Mouse (Mus musculus): ENCODE measurements around the gene Hivep3. TPM values are rescaled to one million over a fixed set of nuclear protein-coding genes. Genes with fewer than 3 reads are reported as not detected.

Gene Hivep3
- total and polyA plus RNA-seq, 3 experiments = not detected

DNA sequence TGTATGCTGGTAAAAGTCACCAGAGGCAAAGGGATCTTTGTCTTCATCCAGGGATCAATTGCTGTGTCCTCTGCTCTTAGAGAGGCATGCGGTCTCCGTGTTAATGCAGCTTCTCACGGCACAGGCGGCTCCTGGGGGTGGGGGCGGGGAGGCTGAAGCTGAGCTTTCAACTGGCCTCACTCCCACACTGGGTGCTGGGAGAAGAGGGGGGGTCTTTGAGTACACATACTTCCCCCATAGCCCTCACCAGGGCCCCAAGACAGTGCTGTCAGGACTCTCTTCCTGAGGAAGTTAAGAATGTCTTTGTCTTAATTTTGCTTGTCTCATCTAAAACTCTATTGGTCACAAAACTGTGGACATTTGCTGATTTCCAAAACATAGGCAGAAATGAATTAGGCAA, 149.2 kb downstream of the Hivep3 start:
- DNase-seq (ENCODE audit: low read depth, low spot score) = no peak
- H3K9me3 ChIP-seq (replicated peaks; ENCODE audit: insufficient read depth, low read length) = no peaks in the 10 kb centered on the region
- H3K27me3 ChIP-seq (ENCODE audit: control insufficient read depth in 1 of 2, insufficient read depth in 2 of 2, low read length in 2 of 2) = no peaks in the 10 kb centered on the region; a peak in 1 of 4 replicates
- no peak overlapping the region for H3K9ac ChIP-seq (ENCODE audit: control insufficient read depth, low read depth, low read length, poor library complexity, severe bottlenecking)
- no peaks in the 10 kb centered on the region for H3K79me2 ChIP-seq (ENCODE audit: control insufficient read depth, insufficient read depth, low read length, poor library complexity)
- TF ChIP-seq ZKSCAN1 (IDR thresholded peaks at IDR 0.05; ENCODE audit: low read depth, low read length) (no peak), CHD1 (IDR thresholded peaks at IDR 0.05; ENCODE audit: low read depth, low read length) (no peak), MYB (IDR thresholded peaks at IDR 0.05; ENCODE audit: low read depth, low read length) (no peak)
- no peak overlapping the region for H3K27ac ChIP-seq (ENCODE audit: control insufficient read depth, low read depth, low read length)
- H3K36me3 ChIP-seq (ENCODE audit: control insufficient read depth in 1 of 2, insufficient read depth in 2 of 2, low read length in 2 of 2) = no peaks in the 10 kb centered on the region
- H3K4me1 ChIP-seq (ENCODE audit: control insufficient read depth in 1 of 2, insufficient read depth in 2 of 2, low read length in 2 of 2) = no peaks in the 10 kb centered on the region
- no peak overlapping the region for H3K4me3 ChIP-seq (ENCODE audit: control insufficient read depth in 1 of 2, insufficient read depth in 1 of 2, low read depth in 2 of 2, low read length in 2 of 2)

- Histone ChIP-seq H3K79me2 (ENCODE audit: control insufficient read depth, insufficient read depth, low read length, poor library complexity) (no peaks in the 10 kb centered on the region), H3K27me3 (ENCODE audit: control insufficient read depth in 1 of 2, insufficient read depth in 2 of 2, low read length in 2 of 2) (no peaks in the 10 kb centered on the region), H3K4me1 (ENCODE audit: control insufficient read depth in 1 of 2, insufficient read depth in 2 of 2, low read length in 2 of 2) (no peaks in the 10 kb centered on the region), H3K9ac (ENCODE audit: control insufficient read depth, low read depth, low read length, poor library complexity, severe bottlenecking) (no peak overlapping the region), H3K36me3 (ENCODE audit: control insufficient read depth in 1 of 2, insufficient read depth in 2 of 2, low read length in 2 of 2) (no peaks in the 10 kb centered on the region), H3K4me3 (ENCODE audit: control insufficient read depth in 1 of 2, insufficient read depth in 1 of 2, low read depth in 2 of 2, low read length in 2 of 2) (no peak overlapping the region), H3K9me3 (replicated peaks; ENCODE audit: insufficient read depth, low read length) (no peaks in the 10 kb centered on the region), H3K27ac (ENCODE audit: control insufficient read depth, low read depth, low read length) (no peak overlapping the region)
- no peak for DNase-seq (ENCODE audit: low read depth, low spot score)
- no peak for TF ChIP-seq CTCF (IDR thresholded peaks at IDR 0.05 in 2 of 3, conservative IDR thresholded peaks at IDR 0.05 in 1 of 3; ENCODE audit: control insufficient read depth in 1 of 3, insufficient read depth in 1 of 3, low read depth in 2 of 3, low read length in 3 of 3, poor library complexity in 1 of 3, severe bottlenecking in 1 of 3)
- no peak for TF ChIP-seq JUND (IDR thresholded peaks at IDR 0.05; ENCODE audit: low read depth, low read length)
- TF ChIP-seq USF2 (IDR thresholded peaks at IDR 0.05; ENCODE audit: borderline replicate concordance in 1 of 2, insufficient read depth in 1 of 2, low read depth in 1 of 2, low read length in 2 of 2) = no peak
- no peak for TF ChIP-seq POLR2AphosphoS5 (IDR thresholded peaks at IDR 0.05; ENCODE audit: borderline replicate concordance, low read depth, low read length)
- no peak for TF ChIP-seq NRF1 (IDR thresholded peaks at IDR 0.05; ENCODE audit: insufficient read depth, low read depth, low read length, poor library complexity, severe bottlenecking)
- no peak for TF ChIP-seq RCOR1 (IDR thresholded peaks at IDR 0.05; ENCODE audit: low read depth, low read length)
- TF ChIP-seq ZMIZ1 (IDR thresholded peaks at IDR 0.05; ENCODE audit: low read depth, low read length) = no peak
- no peak for TF ChIP-seq ZC3H11A (IDR thresholded peaks at IDR 0.05; ENCODE audit: low read depth, low read length)
- TF ChIP-seq GATA1 (IDR thresholded peaks at IDR 0.05; ENCODE audit: low read depth, low read length) = no peak
- no peak for TF ChIP-seq MYC (IDR thresholded peaks at IDR 0.05; ENCODE audit: low read depth, low read length)
- TF ChIP-seq POLR2AphosphoS2 (IDR thresholded peaks at IDR 0.05; ENCODE audit: low read length) = no peak
- no peak for TF ChIP-seq E2F4 (IDR thresholded peaks at IDR 0.05; ENCODE audit: borderline replicate concordance, low read depth, low read length)
Observed at GRCm38 (mm10) chr4:119886621-119887020, 153.0 kb downstream of the Hivep3 start.

All from MEL (cell line).